Mouse (Mus musculus): ENCODE measurements at regions not wholly inside any gene's neighbourhood (a gene's known extent, or its start where the extent isn't known, plus 50 kb on each side); places are given as distances from the start of the nearest gene placed in this dataset.
A peak's percentile ranks its signal among the peaks of the same experiment; 100 is the strongest.
"Not testable (repeated sequence)": the region's sequence is repeated elsewhere in the genome, so short reads cannot be mapped to it uniquely, and the experiment has no call there.

DNA sequence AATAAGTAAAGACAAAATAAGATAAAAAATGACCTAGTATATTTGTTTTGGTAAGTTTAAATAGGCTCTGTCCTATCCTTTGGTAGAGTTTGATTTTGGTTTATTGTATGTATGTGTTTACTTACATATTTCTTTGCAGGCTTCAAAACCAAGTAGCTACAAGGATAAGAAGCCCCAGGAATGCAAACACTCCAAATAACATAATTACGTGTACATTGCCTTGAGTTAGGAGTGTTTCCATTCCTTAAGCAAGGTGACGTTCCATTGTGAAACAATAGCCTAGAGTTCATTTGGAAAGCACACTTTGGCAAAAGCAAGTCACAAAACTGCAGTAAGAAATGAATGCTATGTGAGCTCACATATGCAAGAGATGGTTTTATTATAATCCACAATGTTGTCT, 404.2 kb downstream of the 1190002N15Rik start:
- DNase-seq (ENCODE audit: low spot score in 2 of 2): no peak

DNA sequence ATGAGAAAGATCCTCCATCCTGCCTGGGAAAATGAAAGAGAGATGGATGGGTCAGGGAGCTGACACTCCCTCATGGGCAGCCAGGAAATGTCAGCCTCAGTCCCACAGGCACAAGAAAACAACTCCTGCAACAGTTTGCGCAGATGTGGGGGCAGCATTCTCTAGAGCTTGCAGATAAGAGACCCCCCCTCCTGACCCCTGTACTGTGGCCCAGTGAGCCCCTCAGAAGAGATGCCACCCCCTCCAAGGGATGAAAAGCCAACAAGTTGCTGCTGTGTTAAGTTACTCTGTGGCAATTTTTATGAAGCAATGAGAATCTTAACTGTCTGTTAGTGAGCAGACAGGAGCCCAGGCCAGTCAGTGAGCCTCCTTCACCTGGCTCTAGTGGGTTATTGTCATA, 406.5 kb downstream of the 1190002N15Rik start:
- no peak for DNase-seq (ENCODE audit: low spot score in 2 of 2)

DNA sequence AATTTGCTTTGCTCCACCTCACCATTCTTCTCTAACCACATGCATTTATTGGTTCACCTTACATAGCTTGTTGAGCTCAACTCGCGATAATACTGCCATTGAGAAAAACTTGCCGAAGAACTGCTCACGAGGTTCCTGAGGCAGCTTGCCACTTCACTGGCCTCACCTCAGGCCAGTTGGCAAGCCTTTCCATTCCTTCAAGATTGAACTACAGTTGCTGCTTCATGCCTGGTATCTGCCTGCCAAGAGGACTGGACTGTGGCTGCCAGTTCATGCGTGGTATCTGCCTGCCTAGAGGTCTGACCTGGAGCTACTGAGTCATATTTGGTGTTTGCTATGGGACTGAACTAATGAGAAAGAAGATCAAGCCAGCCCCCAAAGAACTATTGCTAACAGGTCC, 420.9 kb downstream of the 1190002N15Rik start:
- no peak for DNase-seq (ENCODE audit: low spot score in 2 of 2)

DNA sequence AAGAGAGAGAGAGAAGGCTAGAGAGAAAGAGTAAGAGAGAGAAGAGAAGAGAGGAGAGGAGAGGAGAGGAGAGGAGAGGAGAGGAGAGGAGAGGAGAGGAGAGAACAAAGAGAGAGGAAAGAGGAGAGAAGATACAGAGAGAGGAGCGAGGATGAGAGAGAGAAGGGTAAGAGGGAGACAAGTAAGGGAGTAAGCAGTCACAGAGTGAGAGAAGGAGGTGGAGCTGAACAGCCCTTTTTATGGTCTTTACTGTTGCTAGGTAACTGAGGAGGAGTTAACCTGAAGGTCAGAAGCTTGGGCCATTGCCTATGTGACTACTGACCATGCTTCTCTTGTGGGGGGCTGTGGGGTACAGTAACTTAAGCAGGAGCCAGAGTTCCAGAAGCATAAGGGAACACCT, 430.2 kb downstream of the 1190002N15Rik start:
- DNase-seq (ENCODE audit: low spot score in 2 of 2): not testable (repeated sequence)

DNA sequence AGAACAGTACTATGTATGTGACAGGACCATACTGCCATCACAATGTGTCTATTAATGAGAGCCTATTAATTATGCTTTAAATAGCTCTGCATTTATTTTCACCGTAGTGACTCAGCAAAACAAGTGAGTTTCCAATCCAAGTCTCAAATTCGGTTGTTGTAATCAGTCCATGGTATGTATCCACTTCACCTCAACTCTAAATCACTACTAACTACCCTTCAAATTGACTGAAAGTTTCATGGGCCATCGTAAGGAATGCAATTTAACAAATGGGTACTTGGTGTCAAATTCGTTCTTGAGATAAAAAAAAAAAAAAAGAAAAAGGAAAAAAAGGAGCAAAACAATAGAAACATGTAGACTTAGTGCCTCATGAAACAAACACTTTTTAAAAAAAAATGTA, 433.2 kb downstream of the 1190002N15Rik start:
- DNase-seq (ENCODE audit: low spot score in 2 of 2): no peak

DNA sequence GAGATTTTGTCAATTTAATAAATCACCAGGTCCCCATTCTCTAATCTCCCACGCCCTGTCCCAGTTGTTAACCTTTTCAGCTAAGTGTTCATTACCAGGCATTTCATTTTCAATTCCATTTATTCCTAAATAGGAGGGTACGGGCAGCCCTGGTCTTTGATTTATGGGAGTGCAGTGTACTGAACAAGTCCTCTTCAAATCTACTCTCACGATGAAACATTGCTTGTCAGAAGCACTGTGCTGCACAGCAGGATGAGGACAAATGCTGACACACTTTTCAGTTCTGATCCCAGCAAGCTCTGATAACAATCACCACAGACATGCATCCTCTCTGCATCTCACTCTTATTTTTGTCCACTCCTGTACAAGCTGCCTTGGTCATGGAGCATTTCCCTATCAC, 435.9 kb downstream of the 1190002N15Rik start:
- DNase-seq (ENCODE audit: low spot score in 2 of 2): no peak

DNA sequence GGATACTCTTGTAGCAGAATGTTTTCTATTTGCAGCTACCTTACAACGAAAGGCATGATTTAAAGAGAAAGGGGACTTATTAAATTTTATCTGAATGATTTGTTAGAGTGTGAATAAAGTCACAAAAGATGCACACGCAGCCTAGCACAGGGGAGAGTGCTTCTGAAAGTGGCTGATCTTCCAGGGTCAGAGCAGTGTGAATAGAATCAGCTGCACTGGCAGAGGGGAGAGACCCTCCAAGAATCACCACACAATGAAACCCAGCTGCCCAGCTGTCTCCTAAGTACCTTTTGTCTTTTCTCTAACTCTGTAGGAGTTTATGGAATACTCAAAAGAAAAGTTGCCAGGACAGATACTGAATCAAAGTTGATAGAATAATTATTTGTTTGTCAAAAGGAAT, 443.1 kb downstream of the 1190002N15Rik start:
- DNase-seq (ENCODE audit: low spot score in 2 of 2): no peak

DNA sequence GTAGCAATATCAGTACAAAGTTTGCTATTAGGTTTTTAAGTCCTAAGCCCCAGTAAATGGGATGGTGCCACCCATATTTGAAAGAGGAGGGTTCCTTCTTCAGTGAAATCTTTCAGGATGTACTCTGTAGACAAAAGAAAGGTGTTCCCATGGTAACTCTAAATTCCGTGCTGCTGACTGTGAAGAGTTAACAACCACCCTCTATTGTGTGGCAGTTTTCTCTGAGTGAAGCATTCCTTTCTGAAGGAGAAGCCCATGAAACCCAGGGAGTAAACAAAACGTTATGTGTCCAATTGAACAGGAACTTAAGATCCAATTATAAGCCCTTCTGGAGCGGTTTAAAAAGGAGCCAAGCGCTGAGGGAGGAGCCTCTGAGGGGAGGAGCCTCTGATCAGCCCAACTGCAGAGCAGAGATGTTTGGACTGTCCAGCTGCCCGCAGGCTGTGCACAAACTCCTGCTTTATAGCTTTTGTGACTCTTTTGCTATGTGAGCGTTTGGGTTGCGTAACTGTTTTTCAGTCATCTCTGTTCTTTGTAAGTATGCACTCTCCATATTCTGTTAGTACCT, 446.1 kb downstream of the 1190002N15Rik start:
- DNase-seq (ENCODE audit: low spot score in 2 of 2): no peak

DNA sequence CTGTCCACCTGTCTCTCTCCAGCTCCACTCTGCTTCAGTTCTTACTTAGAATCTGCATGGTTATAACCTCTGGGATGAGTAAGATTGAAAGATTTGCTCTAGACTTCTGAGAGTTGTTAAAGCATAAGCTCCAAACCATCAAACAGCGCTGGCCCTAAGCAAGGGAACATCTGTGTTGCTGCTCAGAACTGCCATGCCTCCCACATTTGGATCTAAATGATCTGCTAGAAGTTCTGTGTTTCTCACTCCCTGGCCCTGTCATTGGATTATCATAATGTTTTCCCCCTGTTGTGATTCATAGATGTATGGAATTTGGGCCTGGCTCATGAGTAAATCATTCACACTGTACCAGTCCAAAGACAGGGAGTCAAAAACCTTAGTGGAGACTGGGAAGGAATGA, 448.1 kb downstream of the 1190002N15Rik start:
- DNase-seq (ENCODE audit: low spot score in 2 of 2): no peak

DNA sequence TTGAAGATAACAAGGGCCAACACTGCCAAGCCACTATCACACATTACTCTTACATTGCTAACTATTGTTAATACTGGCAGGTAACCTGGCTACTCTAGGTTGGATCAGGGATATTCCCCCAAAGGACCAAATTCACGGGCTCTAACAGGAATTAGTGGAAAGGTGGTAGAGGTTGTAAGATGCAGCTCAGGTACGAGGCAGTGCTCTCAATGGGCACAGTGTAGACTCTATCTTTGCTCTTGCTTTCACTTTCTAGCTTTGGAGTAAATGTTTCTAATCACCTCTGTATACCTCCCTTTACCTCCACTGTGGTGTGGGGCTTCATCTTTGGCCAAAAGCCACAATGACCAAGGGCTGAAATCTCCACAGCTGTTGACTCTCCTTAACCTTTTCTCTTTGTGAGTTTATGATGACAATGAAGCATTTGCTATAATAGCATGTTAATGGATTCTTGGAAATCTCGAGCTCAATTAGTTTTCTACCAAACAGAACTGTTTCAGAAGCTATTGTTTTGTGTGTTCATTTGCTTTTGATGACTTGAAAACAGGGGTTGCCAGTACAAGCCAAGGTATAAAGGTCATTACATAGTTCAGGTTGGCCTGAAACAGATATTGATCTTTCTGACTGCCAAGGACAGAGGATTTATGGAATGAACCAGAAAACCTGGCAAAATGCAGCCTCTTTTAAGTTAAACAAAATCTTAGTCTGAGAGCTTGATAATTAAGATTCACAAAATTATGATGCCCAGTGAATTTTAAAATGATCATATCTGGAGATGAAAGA, 454.1 kb downstream of the 1190002N15Rik start:
- no peak for DNase-seq (ENCODE audit: low spot score in 2 of 2)

DNA sequence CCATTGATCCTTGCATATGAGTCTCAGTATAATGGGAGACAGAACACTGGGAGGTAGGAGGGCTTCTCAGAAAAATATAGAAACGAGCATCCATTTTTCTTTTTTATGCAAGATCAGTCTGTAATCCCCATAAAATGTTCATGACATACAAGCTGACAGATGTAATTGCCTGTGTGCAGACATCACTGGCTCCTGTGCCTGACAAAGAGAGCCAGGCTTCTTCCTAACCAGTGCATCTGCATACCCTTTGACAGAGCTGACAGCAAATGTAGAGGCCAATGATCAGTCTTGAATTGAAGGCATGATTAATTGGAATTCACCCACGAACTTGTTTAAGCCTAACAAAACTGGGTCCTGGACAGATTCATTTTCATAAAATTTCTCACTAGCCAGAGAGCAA, 463.0 kb downstream of the 1190002N15Rik start:
- DNase-seq (ENCODE audit: low spot score in 2 of 2): no peak

DNA sequence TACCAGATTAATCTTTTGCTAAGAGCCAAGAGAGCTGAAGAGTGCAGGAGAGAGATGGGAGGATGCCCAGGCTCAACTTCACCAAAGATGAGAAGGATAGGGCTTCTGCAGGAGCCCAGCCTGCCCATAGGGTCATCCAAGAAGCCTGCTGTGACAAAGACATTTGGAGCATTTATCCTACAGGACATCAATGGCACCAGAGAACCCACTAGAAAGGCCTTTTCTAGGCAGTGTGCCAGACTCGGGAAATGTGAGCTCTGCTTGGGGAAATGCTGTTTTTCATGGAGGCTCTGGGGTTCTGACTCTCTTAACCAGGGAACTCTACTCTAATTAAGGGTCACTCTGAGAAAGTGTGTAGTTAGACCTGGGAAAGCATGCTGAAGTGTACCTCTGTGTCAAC, 470.8 kb downstream of the 1190002N15Rik start:
- DNase-seq (ENCODE audit: low spot score in 2 of 2): no peak

DNA sequence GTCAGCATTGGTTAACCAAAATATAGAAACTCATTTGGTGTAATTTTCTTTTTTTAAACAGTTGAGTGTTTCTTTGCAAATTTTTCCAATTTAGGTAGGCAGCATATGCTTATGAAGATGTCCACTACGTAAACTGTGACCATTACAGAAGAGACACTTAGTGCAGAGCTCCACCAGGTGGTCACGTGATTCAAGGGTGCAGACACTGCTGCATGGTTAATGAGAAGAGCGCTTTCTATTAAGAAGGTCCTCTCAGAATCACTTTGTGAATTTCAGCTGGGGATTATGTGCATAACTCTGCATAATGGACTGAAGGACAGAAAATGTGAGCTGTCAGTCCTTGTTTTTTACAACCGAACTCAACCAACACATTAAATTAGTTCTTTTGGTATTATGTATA, 484.7 kb downstream of the 1190002N15Rik start:
- DNase-seq (ENCODE audit: low spot score in 2 of 2): no peak

DNA sequence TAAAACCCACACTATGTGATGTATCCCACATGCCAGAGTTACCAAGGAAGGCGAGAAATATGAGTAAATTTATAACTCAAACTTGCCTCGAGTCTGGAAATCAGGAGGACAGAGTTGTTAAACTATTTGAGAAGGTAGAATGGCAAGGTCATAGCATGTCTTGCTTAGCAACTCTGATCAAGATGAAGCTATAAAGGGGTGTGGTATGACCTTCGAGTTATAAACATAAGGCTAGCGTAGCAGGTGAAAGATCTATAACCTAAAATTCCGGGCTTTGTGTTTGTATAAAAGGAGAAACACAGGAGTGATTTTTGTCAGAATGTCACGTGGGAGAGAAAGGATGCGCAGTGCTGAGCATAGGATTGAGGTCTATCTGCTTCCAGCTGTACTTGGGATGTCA, 490.0 kb downstream of the 1190002N15Rik start:
- DNase-seq (ENCODE audit: low spot score in 2 of 2): no peak

DNA sequence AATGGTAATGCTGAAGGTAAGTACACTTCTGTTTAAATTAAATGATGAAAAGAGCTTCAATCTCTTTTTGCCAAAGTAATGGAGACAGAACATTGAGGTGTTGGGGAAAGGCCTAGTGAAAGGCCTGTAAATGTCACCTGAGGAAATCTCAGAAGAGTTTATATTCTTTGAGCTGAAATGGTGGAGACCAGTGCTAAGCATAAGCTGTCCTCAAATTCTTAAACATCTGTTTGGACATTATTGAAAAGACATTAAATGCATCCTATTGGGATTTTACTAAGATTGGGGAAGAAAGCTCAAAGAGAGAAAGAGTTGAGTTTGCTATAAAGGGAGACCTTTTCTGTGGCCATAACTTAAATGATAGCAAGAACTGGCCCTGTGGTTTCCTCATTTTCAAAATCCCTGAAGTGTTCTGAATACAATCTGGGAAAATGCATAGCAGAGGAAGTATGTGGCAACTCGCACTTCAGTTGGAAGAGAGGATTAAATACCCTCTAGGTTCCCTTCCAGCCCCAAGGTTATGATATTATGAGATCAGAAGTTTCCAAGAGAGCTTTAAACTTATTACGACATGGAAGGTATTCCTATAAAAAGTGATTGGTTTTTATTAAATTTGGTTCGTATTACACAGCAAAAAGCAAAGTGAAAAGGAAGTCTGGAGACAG, 492.3 kb downstream of the 1190002N15Rik start:
- DNase-seq (ENCODE audit: low spot score in 2 of 2): no peak

DNA sequence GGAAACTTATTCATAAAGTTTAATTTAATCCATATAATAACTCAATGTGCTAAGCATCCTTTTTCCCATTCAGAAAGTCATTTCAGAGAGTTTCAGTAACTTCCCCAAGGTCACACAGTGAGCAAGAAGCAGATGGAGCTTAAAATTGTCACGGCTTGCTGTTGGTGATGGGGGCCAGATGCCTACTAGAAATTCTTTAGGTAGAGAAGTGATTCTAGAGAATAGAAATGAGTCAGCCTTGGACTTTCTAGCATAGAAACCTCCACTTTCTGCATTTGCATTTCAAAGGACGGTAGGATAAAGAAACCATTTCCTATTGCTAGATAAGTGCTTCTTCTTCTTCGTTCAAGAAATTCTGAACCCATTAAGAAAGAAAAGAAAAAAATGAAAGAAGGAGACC, 514.1 kb downstream of the 1190002N15Rik start:
- DNase-seq (ENCODE audit: low spot score in 2 of 2): no peak

DNA sequence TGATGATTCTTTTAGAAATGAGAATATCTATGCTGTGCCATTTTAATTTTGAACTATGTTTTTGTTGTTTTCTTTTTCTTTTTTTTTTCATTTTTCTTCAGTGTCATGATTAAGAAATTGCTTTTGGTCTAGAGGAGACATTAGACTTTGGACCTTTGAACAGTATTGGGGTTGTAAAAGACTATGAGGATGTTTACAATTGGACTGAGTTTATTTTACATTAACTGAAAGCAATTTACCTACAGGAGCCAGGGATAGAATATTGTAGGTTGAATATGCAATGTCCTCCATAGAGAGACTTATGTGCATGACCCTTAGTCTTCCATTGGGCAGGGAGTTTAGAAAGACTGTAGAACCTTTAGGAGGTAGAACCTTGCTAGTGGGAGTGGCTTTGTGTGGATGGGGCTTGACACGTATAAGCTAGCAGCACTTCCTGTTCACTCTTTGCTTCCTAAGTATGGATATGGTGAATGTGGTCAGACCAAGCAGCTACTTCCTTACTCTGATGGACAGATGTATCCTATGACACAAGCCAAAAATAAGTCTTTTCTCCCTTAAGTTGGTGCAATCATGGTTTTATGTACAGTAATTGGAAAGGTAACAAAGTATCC, 516.5 kb downstream of the 1190002N15Rik start:
- no peak for DNase-seq (ENCODE audit: low spot score in 2 of 2)

DNA sequence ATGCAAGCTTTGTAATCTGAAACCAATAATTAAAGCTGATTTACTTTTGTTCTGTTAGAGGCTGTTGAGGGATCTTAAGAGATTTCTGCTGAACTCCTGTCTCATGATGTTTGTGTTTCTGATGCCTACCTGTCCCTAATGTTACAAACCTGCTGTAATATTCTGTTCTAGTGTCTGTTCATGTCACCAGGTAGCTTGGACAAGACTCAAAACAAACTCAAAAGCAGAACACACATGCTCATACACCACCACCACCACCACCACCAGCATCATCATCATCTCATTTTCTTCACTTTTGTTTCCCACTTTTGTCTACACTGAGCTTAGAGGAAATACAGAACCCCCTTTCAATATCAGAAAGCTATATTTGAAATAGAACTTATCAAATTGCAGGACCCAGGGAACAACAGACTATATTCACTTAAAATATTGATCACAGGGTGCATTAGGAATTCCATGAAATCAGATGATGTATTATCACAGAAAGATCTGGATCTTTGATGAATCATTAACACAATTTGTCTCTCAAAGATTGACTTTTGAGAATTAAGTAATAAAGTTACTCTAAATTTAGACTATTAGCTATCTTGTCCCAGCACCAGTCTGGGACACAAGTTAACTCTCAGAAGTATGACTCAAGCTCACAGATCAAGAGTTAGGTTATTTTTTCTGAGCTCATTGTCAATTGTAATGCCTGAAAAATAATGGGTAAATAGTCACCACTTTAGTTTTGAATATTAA, 521.0 kb downstream of the 1190002N15Rik start:
- DNase-seq (ENCODE audit: low spot score in 2 of 2): no peak

DNA sequence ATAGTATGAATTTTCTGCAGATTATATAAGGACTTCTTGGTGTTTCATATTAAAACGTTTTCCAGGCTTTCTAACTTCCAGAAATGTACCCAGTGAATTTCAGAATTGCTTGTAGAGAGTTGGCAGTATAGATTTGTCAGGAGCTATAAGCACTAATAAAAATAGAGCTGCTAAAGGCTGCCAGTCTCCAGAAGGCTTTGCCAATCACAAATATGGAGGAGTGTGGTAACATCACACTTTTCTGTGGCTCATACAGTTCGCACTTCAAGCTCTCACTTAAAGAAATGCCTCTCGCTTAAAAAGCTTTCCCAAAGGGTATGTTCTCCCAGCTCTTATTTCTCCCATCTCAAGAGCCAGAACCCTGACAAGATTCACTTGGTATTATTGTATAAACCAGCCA, 545.7 kb downstream of the 1190002N15Rik start:
- DNase-seq (ENCODE audit: low spot score in 2 of 2): peak in 1 of 2 experiments; percentile 8

DNA sequence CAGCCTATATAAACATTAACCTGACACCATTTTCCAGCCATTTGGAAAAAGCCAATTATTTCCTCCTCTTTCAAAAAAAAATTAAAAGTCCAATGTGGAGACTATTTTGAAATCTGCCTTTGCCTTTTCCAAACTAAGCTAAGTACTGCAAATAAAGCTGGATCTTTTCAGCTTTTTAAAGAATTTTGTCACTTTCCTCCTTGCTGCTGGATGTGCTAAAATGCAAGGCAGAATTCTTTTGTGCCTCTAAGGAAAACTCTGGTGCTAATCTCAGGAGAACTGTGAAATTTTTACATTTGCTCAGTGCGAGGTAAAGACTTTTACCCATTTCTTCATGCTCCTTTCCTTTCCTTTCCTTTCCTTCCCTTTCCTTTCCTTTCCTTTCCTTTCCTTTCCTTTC, 546.7 kb downstream of the 1190002N15Rik start:
- DNase-seq (ENCODE audit: low spot score in 2 of 2): no peak

DNA sequence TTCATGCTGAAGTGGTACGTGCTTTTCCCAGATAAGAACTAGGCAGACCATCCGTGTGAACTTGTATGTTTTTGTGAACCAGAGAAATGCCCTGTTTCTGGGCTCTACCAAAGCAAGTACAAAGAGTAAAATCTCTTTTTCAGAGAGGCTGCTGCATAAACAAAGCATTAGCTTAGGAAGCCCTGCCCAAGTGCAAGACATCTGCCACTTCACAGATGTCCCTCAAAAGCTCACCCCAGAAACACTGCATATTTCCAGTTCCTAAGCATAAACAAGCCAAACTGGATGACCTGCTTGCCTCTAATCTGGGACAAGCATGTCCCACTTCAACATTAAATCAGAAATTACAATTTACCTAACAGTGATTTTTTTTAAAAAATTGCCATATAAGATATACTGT, 556.7 kb downstream of the 1190002N15Rik start:
- DNase-seq (ENCODE audit: low spot score in 2 of 2): no peak

DNA sequence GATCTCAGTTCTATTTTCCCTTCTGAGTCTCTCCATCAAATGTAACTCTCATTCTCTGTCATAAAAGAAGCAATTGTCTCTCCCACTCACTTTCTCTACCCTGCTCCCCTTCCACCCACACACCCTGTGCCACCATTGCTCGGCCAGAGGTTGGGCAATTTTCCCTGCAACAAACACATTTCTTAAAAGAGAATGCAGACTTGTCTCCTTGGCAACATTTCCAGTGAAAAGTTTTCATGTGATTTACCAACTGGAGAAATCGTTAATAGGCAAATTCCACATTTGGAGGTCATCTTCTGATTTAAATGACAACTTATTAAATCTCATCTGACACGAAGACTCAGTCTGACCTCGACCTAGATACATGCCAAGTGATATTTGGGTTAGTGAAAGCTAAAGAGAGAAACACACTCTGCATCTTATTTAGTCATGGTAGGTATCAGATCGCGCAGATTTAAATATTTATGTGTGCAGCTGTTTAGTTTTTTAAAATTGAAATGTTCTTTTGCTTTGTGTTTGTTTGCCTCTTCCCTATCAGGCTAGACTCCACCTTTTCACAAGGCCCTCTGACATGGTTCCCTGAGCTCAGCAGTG, 568.1 kb downstream of the 1190002N15Rik start:
- no peak for DNase-seq (ENCODE audit: low spot score in 2 of 2)
